Mouse (Mus musculus): Measurements from ENCODE around the gene Mrgpra1. TPM values are rescaled to one million over a fixed set of nuclear protein-coding genes. Genes with fewer than 3 reads are reported as not detected.
"Not testable (repeated sequence)": the region's sequence is repeated elsewhere in the genome, so short reads cannot be mapped to it uniquely, and the experiment has no call there.

Mrgpra1 gene
- total and polyA plus RNA-seq, 2 experiments from 2014 or later, result not detected

DNA sequence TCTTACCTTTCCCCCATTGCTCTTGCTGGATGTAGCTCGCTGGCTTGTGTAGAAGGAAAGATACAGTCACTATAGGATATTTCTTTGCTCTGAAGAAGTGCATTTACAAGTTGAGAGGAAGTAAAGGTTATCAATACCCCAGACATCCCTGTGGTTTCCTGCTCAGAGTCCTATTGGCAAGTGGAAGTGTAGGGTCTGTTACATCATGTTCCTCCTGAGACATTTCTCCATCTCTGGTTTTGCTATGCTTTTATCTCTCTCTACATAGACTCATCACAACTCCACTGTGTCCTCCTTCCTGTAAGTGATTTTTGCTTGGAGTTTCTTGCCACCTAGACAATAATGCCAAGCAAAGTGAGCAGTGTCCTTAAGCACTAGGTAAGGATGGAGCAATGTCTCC is 35.7 kb downstream of the Mrgpra1 start:
- no peaks in the 10 kb centered on the region for H3K4me1 ChIP-seq (ENCODE audit: insufficient read depth, low read length)
- H3K9ac ChIP-seq (replicated peaks; ENCODE audit: low read length, poor library complexity, severe bottlenecking), result no peak overlapping the region
- no peak overlapping the region for H3K4me2 ChIP-seq (ENCODE audit: low read depth, low read length, poor library complexity, severe bottlenecking)
- no peak overlapping the region for H3K4me3 ChIP-seq (ENCODE audit: low read depth, low read length)
- 68% methylated on average over 1 of the region's 1 CpGs for WGBS
- peaks cover 18% of the 10 kb centered on the region; the same call in 1 of the 2 replicates for H3K9me3 ChIP-seq (ENCODE audit: low read length)
- no peak for TF ChIP-seq CTCF (IDR thresholded peaks at IDR 0.05)
- ATAC-seq (ENCODE audit: low FRiP score) (no peak), DNase-seq (ENCODE audit: low spot score) (no peak)
- no peaks in the 10 kb centered on the region for H3K27me3 ChIP-seq (ENCODE audit: insufficient read depth, low read length)
- no peak overlapping the region for H3K27ac ChIP-seq (ENCODE audit: low read depth, low read length)
- H3K36me3 ChIP-seq (ENCODE audit: insufficient read depth, low read length), result no peaks in the 10 kb centered on the region

DNA sequence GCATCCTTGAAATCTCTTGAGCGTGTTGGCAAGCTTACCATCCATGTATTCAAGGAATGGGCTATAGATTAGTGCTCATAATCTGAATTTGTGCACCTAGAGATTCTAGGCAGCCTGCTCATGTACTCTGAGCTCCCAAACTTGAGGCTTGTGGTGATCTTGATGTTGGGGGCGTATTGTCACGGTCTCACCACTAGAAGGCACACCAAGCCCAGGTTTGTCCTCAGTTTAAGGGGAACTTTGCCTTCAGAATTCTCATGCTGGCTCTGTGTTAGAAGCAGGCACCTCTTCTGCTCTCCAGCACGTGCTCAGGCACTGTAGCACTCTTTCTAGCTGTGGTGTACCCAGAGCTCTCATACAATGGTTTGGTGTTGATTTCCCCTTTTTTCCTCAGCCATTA is 41.8 kb downstream of the Mrgpra1 start:
- TF ChIP-seq CTCF (IDR thresholded peaks at IDR 0.05), result no peak

DNA sequence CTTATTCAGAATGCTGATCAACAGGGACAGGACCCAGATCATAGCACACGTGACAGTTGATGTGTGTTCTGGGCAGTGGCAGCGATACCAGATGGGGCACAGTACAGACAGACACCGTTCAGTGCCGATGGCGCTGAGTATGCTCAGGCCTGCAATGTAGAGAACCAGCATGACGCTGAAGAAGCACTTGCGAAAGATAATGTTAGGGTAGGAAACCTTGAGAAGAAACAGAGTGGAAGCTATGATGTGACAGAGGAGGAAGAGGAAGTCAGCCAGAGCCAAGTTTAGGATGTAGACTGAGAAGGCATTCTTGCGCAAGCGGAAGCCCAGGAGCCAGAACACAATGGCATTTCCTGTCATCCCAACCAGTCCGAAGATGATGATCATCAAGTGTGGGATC is 44.2 kb downstream of the Mrgpra1 start:
- H3K9ac ChIP-seq (replicated peaks; ENCODE audit: low read length, poor library complexity, severe bottlenecking), result no peak overlapping the region
- ATAC-seq (ENCODE audit: low FRiP score), result no peak
- H3K4me2 ChIP-seq (ENCODE audit: low read depth, low read length, poor library complexity, severe bottlenecking), result no peak overlapping the region
- H3K4me1 ChIP-seq (ENCODE audit: insufficient read depth, low read length), result no peaks in the 10 kb centered on the region
- WGBS, result 93% methylated on average over 10 of the region's 10 CpGs
- no peaks in the 10 kb centered on the region for H3K27me3 ChIP-seq (ENCODE audit: insufficient read depth, low read length)
- H3K36me3 ChIP-seq (ENCODE audit: insufficient read depth, low read length), result no peaks in the 10 kb centered on the region
- no peak for DNase-seq (ENCODE audit: low spot score)
- H3K4me3 ChIP-seq (ENCODE audit: low read depth, low read length), result no peak overlapping the region
- H3K9me3 ChIP-seq (ENCODE audit: low read length), result peaks cover 20% of the 10 kb centered on the region; the same call in 1 of the 2 replicates
- no peak overlapping the region for H3K27ac ChIP-seq (ENCODE audit: low read depth, low read length)
- TF ChIP-seq CTCF (IDR thresholded peaks at IDR 0.05), result no peak

More for the DNA sequence above, 41.8 kb downstream of the Mrgpra1 start:
- H3K4me3 ChIP-seq (ENCODE audit: low read depth, low read length), result no peak overlapping the region
- DNase-seq (ENCODE audit: low spot score), result no peak
- WGBS, result 33% methylated on average over 4 of the region's 4 CpGs
- no peak overlapping the region for H3K4me2 ChIP-seq (ENCODE audit: low read depth, low read length, poor library complexity, severe bottlenecking)
- no peaks in the 10 kb centered on the region for H3K4me1 ChIP-seq (ENCODE audit: insufficient read depth, low read length)
- H3K27me3 ChIP-seq (ENCODE audit: insufficient read depth, low read length), result no peaks in the 10 kb centered on the region
- no peak for ATAC-seq (ENCODE audit: low FRiP score)
- H3K36me3 ChIP-seq (ENCODE audit: insufficient read depth, low read length), result no peaks in the 10 kb centered on the region
- peaks cover 21% of the 10 kb centered on the region; the same call in 1 of the 2 replicates for H3K9me3 ChIP-seq (ENCODE audit: low read length)
- no peak overlapping the region for H3K9ac ChIP-seq (replicated peaks; ENCODE audit: low read length, poor library complexity, severe bottlenecking)
- no peak overlapping the region for H3K27ac ChIP-seq (ENCODE audit: low read depth, low read length)

DNA sequence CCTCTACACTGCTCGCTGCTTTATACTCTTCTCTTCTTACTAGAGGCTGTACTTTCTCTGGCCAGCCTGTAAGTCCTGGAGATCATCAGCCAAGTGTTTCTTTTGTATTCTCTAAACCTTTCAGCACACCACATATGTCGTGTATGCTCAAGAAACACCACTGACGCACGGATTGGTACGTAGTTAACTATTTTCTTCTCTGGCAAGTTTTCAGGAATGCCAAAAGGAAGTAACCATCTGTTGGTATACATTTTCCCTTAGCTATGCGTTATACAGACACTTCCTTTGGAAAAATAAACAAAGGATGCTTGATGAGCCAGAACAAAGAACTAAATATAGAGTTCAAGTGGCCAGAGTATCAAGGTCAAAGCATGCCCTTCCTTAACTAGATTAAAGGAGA is 49.4 kb downstream of the Mrgpra1 start:
- not testable (repeated sequence) for ATAC-seq (ENCODE audit: low FRiP score); H3K4me1 ChIP-seq (ENCODE audit: insufficient read depth, low read length); H3K27ac ChIP-seq (ENCODE audit: low read depth, low read length); DNase-seq (ENCODE audit: low spot score); H3K9ac ChIP-seq (replicated peaks; ENCODE audit: low read length, poor library complexity, severe bottlenecking); H3K4me2 ChIP-seq (ENCODE audit: low read depth, low read length, poor library complexity, severe bottlenecking); H3K4me3 ChIP-seq (ENCODE audit: low read depth, low read length); H3K27me3 ChIP-seq (ENCODE audit: insufficient read depth, low read length); H3K36me3 ChIP-seq (ENCODE audit: insufficient read depth, low read length)
- peaks cover 11% of the 10 kb centered on the region; the same call in 1 of the 2 replicates for H3K9me3 ChIP-seq (ENCODE audit: low read length)
- WGBS, result 90% methylated on average over 5 of the region's 6 CpGs

DNA sequence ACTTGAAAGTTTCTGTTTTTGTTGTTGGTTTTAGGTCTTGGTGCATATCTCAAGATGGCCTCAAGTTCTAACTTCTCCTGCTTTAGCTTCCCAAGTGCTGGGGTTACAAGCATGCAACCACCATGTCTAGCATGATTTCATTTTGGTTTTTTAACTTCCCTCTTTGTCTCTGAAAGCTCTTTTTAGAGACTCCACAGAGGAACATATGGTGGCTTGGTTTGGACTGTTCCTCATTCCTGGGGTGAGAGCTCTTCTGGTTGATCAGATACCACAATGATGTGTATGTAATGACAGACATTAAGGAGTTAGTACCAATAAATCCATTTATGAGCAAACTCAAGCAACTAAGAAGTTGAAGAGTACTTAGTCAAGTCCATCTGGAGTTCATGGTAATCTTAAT is 54.4 kb downstream of the Mrgpra1 start:
- not testable (repeated sequence) for H3K4me1 ChIP-seq (ENCODE audit: insufficient read depth, low read length); DNase-seq (ENCODE audit: low spot score); H3K4me2 ChIP-seq (ENCODE audit: low read depth, low read length, poor library complexity, severe bottlenecking); H3K9me3 ChIP-seq (ENCODE audit: low read length); H3K27me3 ChIP-seq (ENCODE audit: insufficient read depth, low read length); H3K9ac ChIP-seq (replicated peaks; ENCODE audit: low read length, poor library complexity, severe bottlenecking); H3K27ac ChIP-seq (ENCODE audit: low read depth, low read length); H3K4me3 ChIP-seq (ENCODE audit: low read depth, low read length); H3K36me3 ChIP-seq (ENCODE audit: insufficient read depth, low read length); ATAC-seq (ENCODE audit: low FRiP score)

Other genes starting within 250 kb of the Mrgpra1 start
- 114 and 124 TPM in 2 replicates for gene Ptpn5, start 220.6 kb downstream of the Mrgpra1 start, total RNA-seq (2014; rRNA removed)
- 187 and 195 TPM in 2 replicates for gene Ptpn5, start 220.6 kb downstream of the Mrgpra1 start, polyA plus RNA-seq (2015; fragmentation: Nextera tagmentation; extraction: Ambion mirVana)
- gene Mrgpra6, start 149.3 kb downstream of the Mrgpra1 start, total RNA-seq (2014; rRNA removed), result not detected in 2 replicates
- not detected in 2 replicates for gene Mrgpra6, start 149.3 kb downstream of the Mrgpra1 start, polyA plus RNA-seq (2015; fragmentation: Nextera tagmentation; extraction: Ambion mirVana)
- not detected in 2 replicates for gene Mrgpra9, start 101.4 kb downstream of the Mrgpra1 start, total RNA-seq (2014; rRNA removed)
- not detected in 2 replicates for gene Mrgpra9, start 101.4 kb downstream of the Mrgpra1 start, polyA plus RNA-seq (2015; fragmentation: Nextera tagmentation; extraction: Ambion mirVana)
- not detected in 2 replicates for gene Mrgpra2a, start 97.9 kb upstream of the Mrgpra1 start, total RNA-seq (2014; rRNA removed)
- gene Mrgpra2a, start 97.9 kb upstream of the Mrgpra1 start, polyA plus RNA-seq (2015; fragmentation: Nextera tagmentation; extraction: Ambion mirVana), result not detected in 2 replicates
- gene Mrgpra2b, start 174.6 kb upstream of the Mrgpra1 start, total RNA-seq (2014; rRNA removed), result not detected in 2 replicates
- gene Mrgpra2b, start 174.6 kb upstream of the Mrgpra1 start, polyA plus RNA-seq (2015; fragmentation: Nextera tagmentation; extraction: Ambion mirVana), result not detected in 2 replicates
- not detected in 2 replicates for gene Mrgpra3, start 247.1 kb upstream of the Mrgpra1 start, total RNA-seq (2014; rRNA removed)
- gene Mrgpra3, start 247.1 kb upstream of the Mrgpra1 start, polyA plus RNA-seq (2015; fragmentation: Nextera tagmentation; extraction: Ambion mirVana), result not detected in 2 replicates